In the genomic region with DNA sequence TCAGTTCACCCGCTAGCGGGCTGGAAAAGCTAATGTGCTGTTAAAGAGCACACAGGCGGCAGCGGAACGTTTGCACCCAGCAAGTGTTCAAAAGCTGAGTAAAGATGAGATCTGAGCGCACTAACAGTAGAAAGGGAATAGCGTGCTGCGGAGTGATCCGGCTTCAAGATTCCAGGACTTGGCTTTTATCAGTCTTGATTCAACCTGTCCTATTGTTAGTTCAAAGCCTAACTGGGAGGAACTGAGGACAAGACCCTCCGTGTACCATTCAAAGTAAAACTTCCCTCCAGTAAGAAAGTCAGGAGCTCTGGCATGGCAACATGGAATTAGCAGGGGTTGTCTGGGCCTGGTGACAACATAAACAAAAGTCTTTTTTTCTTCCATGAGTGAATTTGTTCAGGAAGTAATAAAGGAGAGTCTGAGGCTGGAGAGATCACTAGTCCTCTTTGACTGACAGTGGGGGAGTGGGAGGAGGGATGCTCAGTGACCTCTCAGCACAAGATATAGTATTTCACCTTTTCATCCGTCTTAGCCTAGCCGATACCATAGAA, we compare ENCODE assay signal across 9 mouse cellular contexts. TPM values are rescaled to one million over a fixed set of nuclear protein-coding genes. Genes with fewer than 3 reads are reported as not detected.
DNase-seq lines count a peak whose midpoint lies in the region; ATAC-seq and TF ChIP-seq lines count a peak whose summit lies in the region.
"Had no signal": no experiment of that assay in that cellular context is flagged by ENCODE, and none has a peak within 500 bp of the region (broad histone marks: within the 10 kb centered on the region; RNA-seq: fewer than 3 reads in every experiment).

No protein-coding gene starts in this region.

- peak; percentile 4 for DNase-seq in kidney, adult 11 months
- no peak for DNase-seq in kidney, adult 18-20 months
- DNase-seq in embryo, embryonic 9.5 days (ENCODE audit: extremely low spot score) = peak; percentile 73
- no peak for DNase-seq in frontal cortex, postnatal 10 days (ENCODE audit: low spot score in 2 of 2)
- no peak for DNase-seq in c-Kit-positive CD71-positive TER-119-positive erythroid progenitor cells, embryonic 14.5 days (ENCODE audit: low spot score)

- no peaks in the 10 kb centered on the region for H3K27me3 ChIP-seq in intestine, postnatal 0 days (replicated peaks; ENCODE audit: control insufficient read depth, insufficient read depth, low read length)
- H3K27me3 ChIP-seq in midbrain, embryonic 13.5 days = peaks cover 4% of the 10 kb centered on the region

- H3K4me1 ChIP-seq in intestine, postnatal 0 days (replicated peaks; ENCODE audit: control insufficient read depth, insufficient read depth, low read length) = no peaks in the 10 kb centered on the region
- peaks cover 47% of the 10 kb centered on the region for H3K4me1 ChIP-seq in midbrain, embryonic 13.5 days (replicated peaks)

- no peaks in the 10 kb centered on the region for H3K9me3 ChIP-seq in intestine, postnatal 0 days (ENCODE audit: control insufficient read depth)
- H3K9me3 ChIP-seq in midbrain, embryonic 13.5 days = no peaks in the 10 kb centered on the region
- H3K9me3 ChIP-seq: G1E had no signal

- WGBS in intestine, postnatal 0 days = 13% methylated on average over 12 of the region's 12 CpGs
- under 1% methylated on average over 12 of the region's 12 CpGs for WGBS in midbrain, embryonic 13.5 days

- no peak overlapping the region for H3K27ac ChIP-seq in intestine, postnatal 0 days (ENCODE audit: low read depth, low read length)
- H3K27ac ChIP-seq in midbrain, embryonic 13.5 days = peak overlapping the region; percentile 91

- no peak for TF ChIP-seq CTCF in intestine, postnatal 0 days (IDR thresholded peaks at IDR 0.05; ENCODE audit: low read depth)

- H3K9ac ChIP-seq in intestine, postnatal 0 days (ENCODE audit: low read depth, low read length) = no peak overlapping the region
- 0 out of 2 replicates have a peak overlapping the region, but pooled peaks have one; percentile 23 for H3K9ac ChIP-seq in midbrain, embryonic 13.5 days (replicated peaks)

- peak overlapping the region; percentile 100 for H3K4me2 ChIP-seq in intestine, postnatal 0 days (replicated peaks; ENCODE audit: low read depth)
- peak overlapping the region; percentile 65 for H3K4me2 ChIP-seq in midbrain, embryonic 13.5 days (replicated peaks)

- ATAC-seq in intestine, postnatal 0 days = no peak
- ATAC-seq in midbrain, embryonic 13.5 days = peak; percentile 13; the same call in 1 of the 2 replicates
- no peak for ATAC-seq in erythroblast, adult 5-6 weeks (replicated peaks; ENCODE audit: low FRiP score, poor library complexity, severe bottlenecking)

- peak overlapping the region; percentile 67 for H3K4me3 ChIP-seq in intestine, postnatal 0 days (ENCODE audit: low read depth, low read length)
- H3K4me3 ChIP-seq in midbrain, embryonic 13.5 days (replicated peaks) = peak overlapping the region; percentile 65

- no peaks in the 10 kb centered on the region for H3K36me3 ChIP-seq in intestine, postnatal 0 days (ENCODE audit: control insufficient read depth, insufficient read depth)
- H3K36me3 ChIP-seq in midbrain, embryonic 13.5 days = no peaks in the 10 kb centered on the region
- H3K36me3 ChIP-seq: G1E had no signal

RNA-seq across cellular contexts. Expression of gene Plch1, which starts 0.8 kb away (rescaled TPM):
- polyA plus RNA-seq in intestine, postnatal 0 days (2015; fragmentation: Nextera tagmentation; extraction: Ambion mirVana) = 2.2 and 2.6 TPM in 2 replicates
- polyA plus RNA-seq in midbrain, embryonic 13.5 days (2015; fragmentation: Nextera tagmentation; extraction: Ambion mirVana) = 20.6 and 21.5 TPM in 2 replicates
- total RNA-seq in erythroblast, adult 5-6 weeks (2015; ENCODE audit: low replicate concordance) = not detected in 2 replicates
- total RNA-seq in erythroblast, adult 5-6 weeks (2017; ENCODE audit: low replicate concordance) = not detected in 2 replicates
- polyA plus RNA-seq: G1E had no signal

RNA-seq across cellular contexts. Expression of gene E130311K13Rik, which starts 29.2 kb away (rescaled TPM):
- polyA plus RNA-seq in intestine, postnatal 0 days (2015; fragmentation: Nextera tagmentation; extraction: Ambion mirVana) = 3.4 and 3.7 TPM in 2 replicates
- polyA plus RNA-seq in midbrain, embryonic 13.5 days (2015; fragmentation: Nextera tagmentation; extraction: Ambion mirVana) = 4.1 and 4.5 TPM in 2 replicates
- total RNA-seq in erythroblast, adult 5-6 weeks (2015; ENCODE audit: low replicate concordance) = 2.3 TPM in 1 of 2 replicates, not detected in the other
- total RNA-seq in erythroblast, adult 5-6 weeks (2017; ENCODE audit: low replicate concordance) = 0.98 and 2.5 TPM in 2 replicates

Comparison
In these comparisons a context has a peak if more than half of its experiments do, and no peak if none do; other contexts are left out.
1. DNase-seq: peak in kidney, adult 11 months (single experiment) and embryo, embryonic 9.5 days (single experiment); none in kidney, adult 18-20 months (single experiment), frontal cortex, postnatal 10 days (0 of 2) and c-Kit-positive CD71-positive TER-119-positive erythroid progenitor cells, embryonic 14.5 days (single experiment).